Comparison of ENCODE assay signal across 9 mouse cellular contexts in the genomic region with DNA sequence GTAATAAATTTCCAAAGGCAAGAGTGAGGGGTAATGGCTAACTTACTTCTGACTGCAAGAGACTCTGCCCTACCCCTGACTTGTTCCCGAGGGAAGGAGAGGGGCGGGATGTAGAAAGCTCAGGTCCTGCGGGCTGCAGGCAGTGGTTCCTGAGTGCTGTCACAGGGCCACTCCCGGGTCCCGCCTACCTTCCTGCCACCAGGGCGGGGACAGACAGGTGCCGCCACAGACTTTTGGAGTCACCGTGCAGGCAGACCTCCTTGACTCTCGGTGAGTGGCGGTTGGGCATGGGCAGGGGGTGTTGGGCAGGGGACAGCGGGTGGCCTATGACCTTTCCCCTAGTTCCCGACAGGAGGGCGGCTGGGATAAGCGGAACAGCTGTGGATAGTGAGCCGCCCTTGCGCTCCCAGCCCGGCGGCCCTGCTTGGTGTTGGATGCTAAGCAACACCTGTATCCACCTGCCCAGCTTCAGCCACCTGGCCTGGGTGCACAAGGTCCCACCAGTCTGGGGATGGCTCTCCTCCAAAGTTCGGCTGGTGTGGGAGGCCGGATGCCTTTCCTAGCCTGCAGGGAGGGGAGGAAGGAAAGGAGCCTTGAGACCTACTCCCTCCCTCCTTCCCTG. TPM values are rescaled to one million over a fixed set of nuclear protein-coding genes. Genes with fewer than 3 reads are reported as not detected.
DNase-seq lines count a peak whose midpoint lies in the region; ATAC-seq lines count a peak whose summit lies in the region.
"Had no signal": no experiment of that assay in that cellular context is flagged by ENCODE, and none has a peak within 500 bp of the region (broad histone marks: within the 10 kb centered on the region; RNA-seq: fewer than 3 reads in every experiment).

No protein-coding gene starts in this region.

- H3K4me3 ChIP-seq in heart, embryonic 14.5 days (ENCODE audit: control insufficient read depth in 1 of 2, insufficient read depth in 1 of 2, low read depth in 1 of 2, low read length in 2 of 2), result no peak overlapping the region
- no peak overlapping the region for H3K4me3 ChIP-seq in heart, embryonic 15.5 days
- no peak overlapping the region for H3K4me3 ChIP-seq in stomach, embryonic 14.5 days (ENCODE audit: low read depth, low read length)
- H3K4me3 ChIP-seq: layer of hippocampus, adult 2 months had no signal

- no peak for ATAC-seq in heart, embryonic 14.5 days (ENCODE audit: insufficient number of reproducible peaks, insufficient read depth, low FRiP score, low read depth)
- no peak for ATAC-seq in heart, embryonic 15.5 days (replicated peaks; ENCODE audit: insufficient number of reproducible peaks, insufficient read depth, low FRiP score, low read depth)
- no peak for ATAC-seq in stomach, embryonic 14.5 days (ENCODE audit: insufficient number of reproducible peaks, insufficient read depth, low FRiP score, low read depth)

- no peak overlapping the region for H3K9ac ChIP-seq in heart, embryonic 14.5 days (ENCODE audit: low read length)
- H3K9ac ChIP-seq in heart, embryonic 15.5 days, result no peak overlapping the region
- H3K9ac ChIP-seq in stomach, embryonic 14.5 days (replicated peaks; ENCODE audit: low read depth, low read length), result no peak overlapping the region

- peaks cover 70% of the 10 kb centered on the region for H3K27me3 ChIP-seq in heart, embryonic 14.5 days (ENCODE audit: control insufficient read depth, insufficient read depth, low read length)
- H3K27me3 ChIP-seq in heart, embryonic 15.5 days, result peaks cover 61% of the 10 kb centered on the region
- no peaks in the 10 kb centered on the region for H3K27me3 ChIP-seq in stomach, embryonic 14.5 days (ENCODE audit: control insufficient read depth, insufficient read depth, low read length)

- H3K9me3 ChIP-seq in heart, embryonic 14.5 days (ENCODE audit: control insufficient read depth, low read length), result no peaks in the 10 kb centered on the region
- no peaks in the 10 kb centered on the region for H3K9me3 ChIP-seq in heart, embryonic 15.5 days (replicated peaks)
- H3K9me3 ChIP-seq in stomach, embryonic 14.5 days (ENCODE audit: control insufficient read depth, low read depth, low read length), result no peaks in the 10 kb centered on the region

- intact Hi-C loops in heart, postnatal 10 days (cut with DNase I), result loop anchor here (10.0 kb wide), 1 partner anchor 255 kb away; a partner anchor contains a TSS

- no peaks in the 10 kb centered on the region for H3K36me3 ChIP-seq in heart, embryonic 14.5 days (ENCODE audit: control insufficient read depth, insufficient read depth, low read length)
- H3K36me3 ChIP-seq in heart, embryonic 15.5 days, result no peaks in the 10 kb centered on the region
- H3K36me3 ChIP-seq in stomach, embryonic 14.5 days (ENCODE audit: control insufficient read depth, insufficient read depth, low read length), result no peaks in the 10 kb centered on the region

- H3K4me2 ChIP-seq in heart, embryonic 14.5 days (ENCODE audit: low read length), result peak overlapping the region; percentile 34
- peak overlapping the region; percentile 22; the same call in 1 of the 2 replicates for H3K4me2 ChIP-seq in heart, embryonic 15.5 days
- H3K4me2 ChIP-seq in stomach, embryonic 14.5 days (replicated peaks; ENCODE audit: low read depth, low read length), result peak overlapping the region; percentile 8

- 10% methylated on average over 20 of the region's 20 CpGs for WGBS in heart, embryonic 14.5 days
- 10% methylated on average over 20 of the region's 20 CpGs for WGBS in heart, embryonic 15.5 days
- 11% methylated on average over 20 of the region's 20 CpGs for WGBS in stomach, embryonic 14.5 days

- no peak for DNase-seq in heart, postnatal 10 days
- DNase-seq in kidney, postnatal 25 days, result peak; percentile 66 to 89
- DNase-seq in c-Kit-positive CD71-positive TER-119-positive erythroid progenitor cells, embryonic 14.5 days (ENCODE audit: low spot score), result no peak
- no peak for DNase-seq in ovary, postnatal 10 days (ENCODE audit: low spot score)
- no peak for DNase-seq in right cerebral cortex, postnatal 4 days

- peaks cover 4 to 6% of the 10 kb centered on the region in 2 experiments; a peak in 2 of 4 replicates for H3K4me1 ChIP-seq in heart, embryonic 14.5 days (ENCODE audit: control insufficient read depth in 2 of 2, insufficient read depth in 2 of 2, low read length in 2 of 2)
- peaks cover 12% of the 10 kb centered on the region for H3K4me1 ChIP-seq in heart, embryonic 15.5 days (replicated peaks)
- no peaks in the 10 kb centered on the region; the same call in 1 of the 2 replicates for H3K4me1 ChIP-seq in stomach, embryonic 14.5 days (ENCODE audit: control insufficient read depth, insufficient read depth, low read length)

- no peak overlapping the region for H3K27ac ChIP-seq in heart, embryonic 14.5 days (replicated peaks in 1 of 2; ENCODE audit: control insufficient read depth in 1 of 2, insufficient read depth in 1 of 2, low read depth in 2 of 2, low read length in 2 of 2)
- no peak overlapping the region for H3K27ac ChIP-seq in heart, embryonic 15.5 days
- H3K27ac ChIP-seq in stomach, embryonic 14.5 days (ENCODE audit: low read length), result no peak overlapping the region
- H3K27ac ChIP-seq: layer of hippocampus, adult 2 months had no signal

RNA-seq across cellular contexts. Expression of a gene that starts 3.5 kb away (rescaled TPM):
- 0.09 and 0.22 TPM in 2 replicates for polyA plus RNA-seq in heart, embryonic 14.5 days (2014; fragmentation: Nextera tagmentation; extraction: Ambion mirVana)
- total RNA-seq in heart, postnatal 10 days (2021), result 1 to 10 TPM; 2.1 to 2.6 TPM
- 0.40 and 0.87 TPM in 2 replicates for polyA plus RNA-seq in heart, embryonic 15.5 days (2015; fragmentation: Nextera tagmentation; extraction: Ambion mirVana)
- 2.9 and 3.6 TPM in 2 replicates for polyA plus RNA-seq in stomach, embryonic 14.5 days (2014; fragmentation: Nextera tagmentation; extraction: Ambion mirVana)

RNA-seq across cellular contexts. Expression of a gene that starts 19.8 kb away (rescaled TPM):
- polyA plus RNA-seq in heart, embryonic 14.5 days (2014; fragmentation: Nextera tagmentation; extraction: Ambion mirVana), result 8.3 and 9.3 TPM in 2 replicates
- 1 to 10 TPM; 5.7 to 7.3 TPM for total RNA-seq in heart, postnatal 10 days (2021)
- 8.8 and 12.7 TPM in 2 replicates for polyA plus RNA-seq in heart, embryonic 15.5 days (2015; fragmentation: Nextera tagmentation; extraction: Ambion mirVana)
- polyA plus RNA-seq in stomach, embryonic 14.5 days (2014; fragmentation: Nextera tagmentation; extraction: Ambion mirVana), result 27.4 and 28.6 TPM in 2 replicates

Comparison
In these comparisons a context has a peak if more than half of its experiments do, and no peak if none do; other contexts are left out.
1. DNase-seq: peak in kidney, postnatal 25 days (2 of 2); none in heart, postnatal 10 days (0 of 2), c-Kit-positive CD71-positive TER-119-positive erythroid progenitor cells, embryonic 14.5 days (single experiment), ovary, postnatal 10 days (single experiment) and right cerebral cortex, postnatal 4 days (single experiment).
2. Peak in every context shown above with its lines, with median percentiles within 50 percentile points of each other: H3K4me2 ChIP-seq.